Mouse (Mus musculus) liver, embryonic 13.5 days (tissue): ENCODE data around the gene Exosc3. TPM values are rescaled to one million over a fixed set of nuclear protein-coding genes. Genes with fewer than 3 reads are reported as not detected.
"Not testable (repeated sequence)": the region's sequence is repeated elsewhere in the genome, so short reads cannot be mapped to it uniquely, and the experiment has no call there.

Experiments
- ATAC-seq: fragments of 200-750 bp; cut with Nextera tagmentation; 2 replicates; pipeline ENCODE4 v1.8.0; 2017; ENCODE audit warnings: low read depth, mild to moderate bottlenecking, moderate number of reproducible peaks, moderate library complexity
- DNase-seq: peaks from one replicate; pipeline ENCODE4 v3.0.0; 2022
- H3K27ac ChIP-seq: fragments of 300-500 bp; sonication (generic); 2 replicates; pipeline ENCODE4 v1.5.1; 2015; ENCODE audit warnings: moderate library complexity, mild to moderate bottlenecking, inconsistent platforms
- H3K27me3 ChIP-seq: fragments of 300-500 bp; sonication (generic); 2 replicates; pipeline ENCODE4 v1.6.1; 2015; ENCODE audit warnings: mild to moderate bottlenecking, inconsistent platforms
- H3K36me3 ChIP-seq: fragments of 300-500 bp; sonication (generic); 2 replicates; pipeline ENCODE4 v1.6.1; 2015; ENCODE audit warnings: mild to moderate bottlenecking, inconsistent platforms
- H3K4me1 ChIP-seq: fragments of 300-500 bp; sonication (generic); replicated peaks from 2 replicates; pipeline ENCODE4 v1.6.1; 2015; ENCODE audit warnings: inconsistent platforms
- H3K4me2 ChIP-seq: fragments of 300-500 bp; sonication (generic); 2 replicates; pipeline ENCODE4 v1.6.1; 2015; ENCODE audit warnings: inconsistent platforms, mild to moderate bottlenecking, moderate library complexity
- H3K4me3 ChIP-seq: fragments of 300-500 bp; sonication (generic); replicated peaks from 2 replicates; pipeline ENCODE4 v1.5.1; 2015; ENCODE audit warnings: mild to moderate bottlenecking, inconsistent platforms
- H3K9ac ChIP-seq: fragments of 300-500 bp; sonication (generic); 2 replicates; pipeline ENCODE4 v1.6.1; 2015; ENCODE audit warnings: mild to moderate bottlenecking, inconsistent platforms
- H3K9me3 ChIP-seq: fragments of 300-500 bp; sonication (generic); replicated peaks from 2 replicates; pipeline ENCODE4 v1.6.1; 2016; ENCODE audit warnings: inconsistent platforms
- WGBS: fragments of 180-500 bp; shearing (Covaris S2); methylation state at CpG from one replicate; pipeline ENCODE4 v1.1.7; 2015; ENCODE audit not compliant: insufficient replicate concordance; 5-methylcytosine and 5-hydroxymethylcytosine counted together
- polyA plus RNA-seq: library from polyadenylated mRNA; unstranded; fragments of >200 nt; fragmentation: Nextera tagmentation; extraction: Ambion mirVana; gene quantifications from 2 replicates; pipeline ENCODE4 v1.2.1, GENCODE M21; 2015

The Exosc3 gene
- 80.1 and 96.0 TPM in 2 replicates for polyA plus RNA-seq

DNA sequence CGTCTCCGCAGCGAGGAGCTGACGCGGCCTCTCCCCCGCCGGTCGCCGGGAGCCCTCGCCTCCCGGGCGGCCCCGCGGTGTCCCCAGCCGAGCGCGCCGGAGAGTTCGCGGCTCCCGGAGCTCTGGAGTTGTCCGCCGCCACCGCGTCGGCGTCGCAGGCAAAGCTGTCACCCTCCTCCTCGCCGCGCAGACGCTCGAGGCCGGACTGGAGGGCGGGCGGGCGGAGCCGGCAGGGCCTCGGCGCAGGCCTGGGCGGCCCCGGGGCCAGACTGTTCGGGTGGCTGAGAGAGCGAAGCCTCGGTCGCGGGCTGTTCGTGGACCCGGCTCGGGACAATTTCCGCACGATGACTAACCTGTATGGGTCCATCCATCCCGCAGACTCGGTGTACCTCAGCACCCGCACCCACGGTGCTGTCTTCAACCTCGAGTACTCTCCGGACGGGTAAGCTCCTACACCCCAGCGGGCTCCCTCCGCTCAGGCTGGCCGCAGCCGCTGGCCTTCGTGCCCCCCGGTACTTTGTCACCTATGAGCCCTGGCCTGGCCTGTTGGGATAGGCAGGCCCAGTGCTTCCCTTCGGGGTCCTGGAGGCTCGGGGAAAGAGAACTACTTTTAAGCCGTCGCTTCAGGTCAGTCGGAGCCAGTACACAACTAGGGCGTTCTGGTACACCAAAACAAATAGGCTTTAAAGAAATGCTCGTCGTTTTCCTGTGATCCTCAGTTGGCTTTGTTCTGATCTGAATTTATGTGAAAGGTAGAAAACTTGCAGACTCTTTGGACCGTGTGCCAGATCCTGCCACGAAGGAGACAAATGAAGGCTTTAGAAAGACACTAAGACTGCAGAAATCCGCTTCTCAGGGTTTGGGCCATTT is at the start of gene Exosc3:
Gene Exosc3 (minus strand): TSS at position 447 of the 870 bp plus-strand sequence.
- Histone ChIP-seq H3K27ac (peak within 1 kb of the TSS; percentile 99), H3K27me3 (0 out of 2 replicates have a peak, but pooled peaks cover 4% of the 10 kb centered on the region), H3K4me2 (peak within 1 kb of the TSS; percentile 87), H3K9me3 (no peaks in the 10 kb centered on the region), H3K4me1 (peaks cover 22% of the 10 kb centered on the region), H3K9ac (peak within 1 kb of the TSS; percentile 98), H3K36me3 (peaks cover 26% of the 10 kb centered on the region), H3K4me3 (peak within 1 kb of the TSS; percentile 95)
- DNase-seq (peak; percentile 59), ATAC-seq (peak; percentile 91)
- under 1% methylated on average over 76 of the region's 76 CpGs for WGBS

- Histone ChIP-seq H3K36me3 (peaks cover 31% of the 10 kb centered on the region), H3K27ac (no peak overlapping the region), H3K9ac (no peak overlapping the region), H3K4me2 (no peak overlapping the region), H3K4me3 (no peak overlapping the region), H3K27me3 (no peaks in the 10 kb centered on the region), H3K9me3 (no peaks in the 10 kb centered on the region), H3K4me1 (no peaks in the 10 kb centered on the region)
- DNase-seq (no peak), ATAC-seq (no peak)
- 72% methylated on average over 4 of the region's 4 CpGs for WGBS
Measured at GRCm38 (mm10) chr4:45392099-45392498, 49.6 kb upstream of the Exosc3 start.

GRCm38 (mm10) chr4:45387296-45387695 is 44.8 kb upstream of the Exosc3 start:
- H3K4me1 ChIP-seq, H3K36me3 ChIP-seq, H3K27me3 ChIP-seq, H3K9me3 ChIP-seq, H3K9ac ChIP-seq, H3K4me2 ChIP-seq, H3K4me3 ChIP-seq, H3K27ac ChIP-seq, ATAC-seq, DNase-seq: not testable (repeated sequence)
- 79% methylated on average over 5 of the region's 5 CpGs for WGBS

DNA sequence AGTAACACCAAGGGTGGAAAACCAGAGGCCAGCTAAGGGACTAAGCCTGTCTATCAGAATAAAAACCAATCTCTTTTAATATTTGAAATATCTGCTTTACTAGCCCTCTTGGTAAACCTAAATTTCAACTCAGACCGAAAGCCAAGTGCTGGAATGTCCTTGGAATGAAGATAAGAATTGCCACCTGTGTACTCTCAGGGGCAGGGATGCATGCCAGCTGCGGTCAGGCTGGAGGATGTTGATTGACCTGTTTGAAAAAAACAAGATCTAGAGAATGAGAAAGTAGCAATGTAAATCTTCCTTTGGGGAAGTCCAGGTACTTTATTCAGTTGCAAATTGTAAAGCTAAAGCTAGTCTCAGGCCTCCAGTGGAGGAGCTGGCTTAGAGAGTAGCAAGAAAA is 39.6 kb upstream of the Exosc3 start:
- DNase-seq, H3K27me3 ChIP-seq, H3K36me3 ChIP-seq, H3K4me1 ChIP-seq, H3K27ac ChIP-seq, H3K4me2 ChIP-seq, H3K4me3 ChIP-seq, H3K9me3 ChIP-seq, ATAC-seq, H3K9ac ChIP-seq: not testable (repeated sequence)
- WGBS: 73% methylated on average over 2 of the region's 2 CpGs

DNA sequence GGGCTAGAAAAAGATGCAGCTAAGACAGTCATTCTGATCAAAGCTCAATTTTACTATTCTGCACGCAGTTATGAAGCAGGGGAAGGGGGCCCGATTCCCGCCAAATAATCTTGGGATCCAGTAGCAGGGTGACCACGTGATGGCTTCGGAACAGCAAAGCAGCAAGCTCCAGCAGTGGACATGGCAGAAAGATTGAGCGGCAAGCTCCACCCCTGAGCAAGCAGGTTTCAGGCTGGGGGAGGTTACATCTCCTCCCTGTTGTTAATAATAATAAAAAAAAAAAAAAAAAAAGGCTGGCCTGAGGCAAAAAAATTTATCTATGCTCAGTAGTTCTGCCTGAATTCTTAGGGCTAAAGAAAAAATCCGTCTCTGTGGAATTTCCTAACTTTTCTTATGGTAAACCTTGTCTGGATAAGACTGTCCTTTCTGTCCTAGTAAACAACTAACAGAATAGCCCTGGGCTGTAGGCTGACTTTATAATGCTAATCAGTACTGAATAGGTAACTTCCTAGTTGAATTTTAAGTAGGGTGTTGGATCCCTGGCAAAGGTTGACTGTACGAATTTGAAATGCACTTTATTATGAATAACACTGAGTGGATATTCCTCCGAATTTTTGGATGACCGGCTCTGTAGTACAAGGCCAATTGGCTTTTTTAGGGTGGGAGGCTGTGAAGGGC is 38.5 kb upstream of the Exosc3 start:
- 74% methylated on average over 10 of the region's 10 CpGs for WGBS
- not testable (repeated sequence) for H3K4me3 ChIP-seq, H3K4me1 ChIP-seq, DNase-seq, H3K4me2 ChIP-seq, H3K36me3 ChIP-seq, H3K27me3 ChIP-seq, ATAC-seq, H3K27ac ChIP-seq, H3K9me3 ChIP-seq, H3K9ac ChIP-seq

GRCm38 (mm10) chr4:45376573-45376972 is 34.0 kb upstream of the Exosc3 start:
- Histone ChIP-seq H3K9me3 (no peaks in the 10 kb centered on the region), H3K4me1 (no peaks in the 10 kb centered on the region), H3K27ac (no peak overlapping the region), H3K27me3 (no peaks in the 10 kb centered on the region), H3K9ac (no peak overlapping the region), H3K36me3 (peaks cover 47% of the 10 kb centered on the region), H3K4me2 (no peak overlapping the region), H3K4me3 (no peak overlapping the region)
- 81% methylated on average over 4 of the region's 4 CpGs for WGBS
- ATAC-seq: no peak
- DNase-seq: no peak

DNA sequence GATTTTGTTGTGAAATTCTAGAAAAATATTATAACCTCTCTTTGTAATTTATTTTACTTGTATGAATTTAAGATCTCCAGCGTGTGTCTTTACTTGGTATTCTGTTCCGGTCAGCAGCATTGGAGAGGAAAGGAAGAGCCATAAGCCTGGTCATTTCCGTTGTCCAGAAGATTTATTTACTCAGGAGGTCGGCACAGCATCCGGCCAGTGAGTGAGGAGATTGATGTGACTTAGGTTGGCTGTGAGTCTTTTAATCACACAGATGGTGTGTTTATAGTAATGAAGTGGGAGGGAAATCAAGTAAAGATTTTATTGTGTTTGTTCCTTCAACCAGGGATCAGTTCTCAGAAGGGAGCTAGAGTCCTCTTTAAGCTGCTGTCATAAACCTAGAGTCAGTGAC is 32.3 kb upstream of the Exosc3 start:
- 87% methylated on average over 5 of the region's 5 CpGs for WGBS
- Histone ChIP-seq H3K4me2 (no peak overlapping the region), H3K27me3 (no peaks in the 10 kb centered on the region), H3K9ac (no peak overlapping the region), H3K4me3 (no peak overlapping the region), H3K9me3 (no peaks in the 10 kb centered on the region), H3K4me1 (no peaks in the 10 kb centered on the region), H3K27ac (no peak overlapping the region), H3K36me3 (peaks cover 62% of the 10 kb centered on the region)
- ATAC-seq: no peak
- no peak for DNase-seq

DNA sequence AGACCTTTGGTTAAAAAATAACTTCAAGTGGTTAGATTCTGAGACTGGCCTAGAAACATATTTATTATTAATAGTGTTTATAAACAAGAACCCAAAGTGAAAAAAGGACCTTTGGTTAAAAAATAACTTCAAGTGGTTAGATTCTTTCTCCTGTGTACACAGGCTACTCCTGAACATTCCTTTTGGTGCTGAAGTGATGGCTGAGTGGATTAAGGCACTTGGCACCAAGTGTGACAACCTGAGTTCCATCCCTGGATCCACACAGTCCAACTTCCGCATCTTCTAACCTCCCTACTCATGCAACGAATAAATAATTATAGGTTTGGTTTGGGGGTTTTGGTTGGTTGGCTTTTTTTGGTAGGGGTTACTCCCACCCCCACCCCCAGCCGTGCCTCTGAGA is 28.7 kb upstream of the Exosc3 start:
- Histone ChIP-seq H3K4me2 (no peak overlapping the region), H3K4me3 (no peak overlapping the region), H3K4me1 (no peaks in the 10 kb centered on the region), H3K9ac (no peak overlapping the region), H3K27me3 (no peaks in the 10 kb centered on the region), H3K27ac (no peak overlapping the region), H3K36me3 (peaks cover 72% of the 10 kb centered on the region), H3K9me3 (no peaks in the 10 kb centered on the region)
- ATAC-seq: no peak
- no peak for DNase-seq
- WGBS: 87% methylated on average over 3 of the region's 3 CpGs

DNA sequence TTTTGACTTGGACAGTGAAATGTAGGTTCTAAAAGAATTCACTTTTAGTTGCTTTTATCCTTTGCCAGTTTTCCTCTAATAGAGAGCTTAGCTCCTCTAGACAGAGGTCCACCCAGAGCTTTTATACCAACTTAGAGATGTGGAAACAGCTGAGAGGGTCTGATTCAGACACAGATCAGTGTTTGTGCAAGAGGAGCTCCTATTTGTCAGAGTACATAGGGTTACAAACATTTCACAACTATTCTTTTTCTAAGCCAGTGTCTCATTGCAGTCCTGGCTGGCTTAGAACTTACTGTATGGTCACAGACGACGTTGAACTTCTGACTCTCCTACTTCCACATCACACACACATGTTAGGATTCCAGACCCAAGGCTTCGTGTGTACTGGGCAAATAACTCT is 14.1 kb upstream of the Exosc3 start:
- ATAC-seq (no peak), DNase-seq (no peak)
- Histone ChIP-seq H3K4me2 (no peak overlapping the region), H3K9ac (no peak overlapping the region), H3K27me3 (no peaks in the 10 kb centered on the region), H3K4me1 (no peaks in the 10 kb centered on the region), H3K27ac (no peak overlapping the region), H3K4me3 (no peak overlapping the region), H3K9me3 (no peaks in the 10 kb centered on the region), H3K36me3 (peaks cover 35% of the 10 kb centered on the region)
- WGBS: 82% methylated on average over 3 of the region's 3 CpGs

DNA sequence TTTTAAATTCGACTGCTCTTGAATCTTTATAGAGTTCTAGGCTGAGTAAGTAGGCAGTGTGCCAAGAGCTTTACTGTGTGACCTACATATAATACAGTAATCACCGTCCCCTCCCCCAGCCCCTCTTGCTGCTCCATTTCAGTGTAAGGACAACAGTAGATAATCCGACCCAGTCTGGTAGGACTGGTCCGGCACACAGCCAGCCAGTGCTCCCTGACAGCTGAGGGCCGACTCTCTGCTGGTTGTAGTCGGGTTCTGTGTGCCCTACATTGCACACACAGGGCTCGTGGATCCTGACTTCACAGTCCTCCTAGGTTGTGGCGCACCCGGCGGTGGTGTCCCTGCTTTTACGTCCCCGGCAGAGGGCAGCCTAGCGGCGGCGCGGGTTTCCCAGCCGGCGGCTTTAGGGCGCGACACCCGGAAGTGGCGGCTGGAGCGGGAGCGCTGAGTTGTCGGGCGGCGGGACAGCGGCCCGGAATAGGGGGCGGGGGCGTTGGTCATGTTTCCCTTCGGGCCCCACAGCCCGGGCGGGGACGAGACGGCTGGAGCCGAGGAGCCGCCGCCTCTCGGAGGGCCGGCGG is 773 bp downstream of the Exosc3 start, which contains the start of gene Dcaf10:
Gene Dcaf10 (plus strand): TSS at position 433 of the 581 bp plus-strand sequence.
- Histone ChIP-seq H3K4me2 (peak within 1 kb of the TSS; percentile 87), H3K9me3 (no peaks in the 10 kb centered on the region), H3K9ac (peak within 1 kb of the TSS; percentile 98), H3K27ac (peak within 1 kb of the TSS; percentile 99), H3K4me1 (peaks cover 20% of the 10 kb centered on the region), H3K27me3 (0 out of 2 replicates have a peak, but pooled peaks cover 4% of the 10 kb centered on the region), H3K4me3 (peak within 1 kb of the TSS; percentile 95), H3K36me3 (peaks cover 19% of the 10 kb centered on the region)
- under 1% methylated on average over 42 of the region's 42 CpGs for WGBS
- DNase-seq: peak; percentile 88
- peak; percentile 90 for ATAC-seq

GRCm38 (mm10) chr4:45341226-45341625 is 1.3 kb downstream of the Exosc3 start:
- ATAC-seq (no peak), DNase-seq (no peak)
- 59% methylated on average over 9 of the region's 9 CpGs for WGBS
- H3K27ac ChIP-seq: peak overlapping the region; percentile 99
- no peaks in the 10 kb centered on the region for H3K9me3 ChIP-seq
- H3K4me1 ChIP-seq: peaks cover 20% of the 10 kb centered on the region
- peak overlapping the region; percentile 87 for H3K4me2 ChIP-seq
- H3K36me3 ChIP-seq: peaks cover 15% of the 10 kb centered on the region
- H3K27me3 ChIP-seq: 0 out of 2 replicates have a peak, but pooled peaks cover 4% of the 10 kb centered on the region
- peak overlapping the region; percentile 95 for H3K4me3 ChIP-seq
- peak overlapping the region; percentile 98 for H3K9ac ChIP-seq
